Mouse (Mus musculus): Measurements from ENCODE around the gene Ptprn2.

Ptprn2 gene

GRCm38 (mm10) chr12:117054925-117055570 is 569.5 kb downstream of the Ptprn2 start:
- DNase-seq (ENCODE audit: low spot score), result no peak

DNA sequence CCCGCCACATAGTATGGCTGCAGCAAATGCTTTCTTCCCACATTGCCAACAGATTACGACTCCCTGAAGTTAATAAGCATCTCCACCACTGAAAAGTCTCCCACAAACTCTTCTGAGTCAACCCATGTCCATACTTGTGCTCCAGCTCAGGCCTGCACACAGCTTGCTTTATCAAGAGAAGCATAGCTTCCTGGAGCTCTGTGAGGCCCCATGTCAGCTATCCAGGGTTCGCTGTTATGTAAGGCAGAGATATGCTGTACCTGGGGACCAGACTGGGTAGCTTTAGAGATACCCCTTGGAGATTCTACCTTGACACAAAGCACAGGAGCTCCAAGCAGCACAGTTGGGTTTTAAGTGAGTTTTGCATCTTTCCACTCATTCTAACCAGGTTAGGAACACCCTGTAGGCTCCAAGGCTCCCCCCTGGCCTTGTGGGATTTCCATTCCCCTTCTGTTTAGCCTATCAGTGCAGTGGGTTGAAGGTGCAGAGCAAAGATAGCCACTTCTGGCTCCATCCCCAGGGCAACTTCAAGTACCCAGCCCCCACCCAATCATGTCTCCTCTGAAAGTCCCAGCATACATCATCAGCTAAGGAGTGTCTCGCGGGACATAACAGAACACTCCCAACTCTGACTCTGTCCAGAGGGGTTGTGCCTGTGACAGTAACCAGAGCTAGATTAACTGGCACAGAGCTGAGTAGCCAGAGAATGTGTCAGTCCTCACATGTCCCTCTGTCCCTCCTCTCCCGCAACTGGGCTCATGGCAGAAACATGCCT is 572.9 kb downstream of the Ptprn2 start:
- DNase-seq (ENCODE audit: low spot score), result no peak

DNA sequence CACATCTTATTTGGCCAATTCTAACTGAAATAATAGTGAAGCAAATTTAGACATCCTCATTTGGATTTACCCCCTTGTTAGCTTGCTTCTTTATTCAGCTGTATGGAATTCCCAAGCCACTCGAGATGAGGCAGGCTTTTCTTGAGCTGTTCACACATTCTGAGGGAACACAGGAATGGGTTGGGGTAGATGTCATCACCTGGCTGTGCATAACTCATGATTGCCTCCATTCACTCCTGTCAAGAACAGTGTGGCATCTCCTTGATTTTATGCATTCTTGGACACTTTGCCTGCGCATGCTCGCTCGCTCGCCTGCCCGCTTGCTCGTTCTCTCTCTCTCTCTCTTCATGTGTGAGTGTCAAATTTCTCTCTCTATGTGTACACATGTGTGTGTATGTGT is 573.5 kb downstream of the Ptprn2 start:
- DNase-seq (ENCODE audit: low spot score), result no peak

- no peak for DNase-seq (ENCODE audit: low spot score)
Measured at GRCm38 (mm10) chr12:117077664-117078063, 592.1 kb downstream of the Ptprn2 start.

- DNase-seq (ENCODE audit: low spot score), result no peak
Measured at GRCm38 (mm10) chr12:117078945-117079344, 593.4 kb downstream of the Ptprn2 start.

DNA sequence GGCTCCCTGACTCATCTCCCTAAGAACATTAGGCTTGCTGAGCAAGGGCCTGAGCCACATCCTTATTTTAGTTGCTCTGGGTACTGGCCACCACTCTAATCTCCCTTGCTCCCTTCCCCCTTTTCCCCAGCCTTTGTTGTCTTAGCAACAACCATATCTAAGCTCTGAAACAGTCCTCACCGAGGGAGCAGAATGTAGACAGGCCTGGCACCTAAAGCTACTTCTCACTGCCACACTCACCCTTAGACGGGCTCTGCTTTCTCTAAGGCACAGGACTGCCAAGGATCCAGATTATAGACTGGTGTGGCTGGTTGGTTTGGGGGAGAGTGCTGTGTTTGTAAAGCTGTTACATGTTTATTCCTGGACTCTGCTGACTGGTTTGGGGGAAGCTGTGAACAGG is 594.2 kb downstream of the Ptprn2 start:
- DNase-seq (ENCODE audit: low spot score), result no peak

DNA sequence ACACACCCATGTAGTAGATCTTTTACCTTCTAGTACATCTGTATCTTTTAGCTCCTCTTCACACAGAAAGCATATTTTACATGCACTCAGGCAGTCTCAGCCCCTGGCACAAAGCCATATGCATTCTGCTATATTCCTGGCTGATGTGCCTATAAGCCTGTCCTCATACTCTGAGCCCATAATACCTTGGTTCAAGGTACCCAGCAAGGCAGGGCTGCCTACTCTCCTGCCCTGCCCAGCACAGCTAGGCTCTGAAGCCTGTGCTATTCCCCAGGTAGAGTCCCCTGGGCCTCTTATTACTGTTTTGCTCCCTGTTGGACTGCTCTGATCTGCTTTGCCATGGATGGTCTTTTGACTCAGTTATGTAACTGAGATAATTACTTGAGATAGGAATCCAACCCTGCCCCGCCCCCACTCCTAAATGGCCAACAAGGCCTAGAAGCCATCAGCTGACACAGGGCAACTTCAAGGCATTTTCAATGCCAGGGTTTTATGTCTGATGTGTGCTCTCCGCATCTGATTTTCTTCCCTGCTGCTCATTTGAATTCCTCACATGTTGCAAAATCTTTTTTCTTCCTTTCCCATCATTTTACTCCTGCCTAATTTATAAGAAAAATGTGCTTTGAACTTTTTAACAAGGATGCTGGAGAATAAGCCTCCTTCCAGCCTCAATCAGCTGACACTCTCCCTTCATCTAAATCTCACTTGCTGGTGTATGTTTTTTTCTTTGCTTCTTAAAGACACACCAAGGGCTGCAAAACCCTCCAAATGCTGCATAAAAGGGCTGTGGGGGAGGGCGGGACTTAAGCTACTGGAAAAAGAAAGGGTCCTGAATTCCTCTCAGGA is 598.6 kb downstream of the Ptprn2 start:
- no peak for DNase-seq (ENCODE audit: low spot score)

- no peak for DNase-seq (ENCODE audit: low spot score)
Measured at GRCm38 (mm10) chr12:117084702-117085409, 599.3 kb downstream of the Ptprn2 start.

- no peak for DNase-seq (ENCODE audit: low spot score)
Measured at GRCm38 (mm10) chr12:117085661-117086335, 600.3 kb downstream of the Ptprn2 start.

DNA sequence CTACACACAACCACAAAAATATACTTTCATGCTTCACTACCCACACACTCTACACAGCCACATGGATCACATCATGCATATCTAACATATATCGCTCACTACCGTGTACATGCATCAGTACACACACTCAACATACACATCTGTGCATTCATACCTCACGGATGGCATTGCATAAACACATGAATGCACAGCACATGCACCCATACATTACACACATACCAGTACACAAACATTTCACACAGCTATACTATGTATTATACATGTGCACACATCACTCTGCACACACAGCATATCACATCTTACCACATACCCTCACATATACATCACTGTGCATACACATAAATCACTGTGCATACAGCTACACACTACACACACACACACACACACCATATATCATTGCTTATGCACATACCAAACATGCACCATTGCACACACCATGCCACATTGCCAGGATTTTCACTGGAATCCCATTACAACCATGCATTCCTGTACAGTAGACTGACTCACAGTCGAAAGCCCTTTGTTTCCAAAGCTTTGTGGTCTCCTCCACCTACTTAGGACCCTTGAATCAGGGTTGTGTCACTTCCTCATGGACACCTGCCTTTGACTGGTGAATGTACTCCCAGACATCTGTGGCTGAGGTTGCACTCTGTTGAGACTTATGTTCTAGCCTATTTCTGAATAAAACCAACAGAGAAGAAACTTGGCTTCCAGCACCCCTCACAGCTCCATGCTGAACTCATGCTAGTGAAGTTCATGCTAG is 607.0 kb downstream of the Ptprn2 start:
- no peak for DNase-seq (ENCODE audit: low spot score)

GRCm38 (mm10) chr12:117095941-117096340 is 610.4 kb downstream of the Ptprn2 start:
- DNase-seq (ENCODE audit: low spot score), result no peak

DNA sequence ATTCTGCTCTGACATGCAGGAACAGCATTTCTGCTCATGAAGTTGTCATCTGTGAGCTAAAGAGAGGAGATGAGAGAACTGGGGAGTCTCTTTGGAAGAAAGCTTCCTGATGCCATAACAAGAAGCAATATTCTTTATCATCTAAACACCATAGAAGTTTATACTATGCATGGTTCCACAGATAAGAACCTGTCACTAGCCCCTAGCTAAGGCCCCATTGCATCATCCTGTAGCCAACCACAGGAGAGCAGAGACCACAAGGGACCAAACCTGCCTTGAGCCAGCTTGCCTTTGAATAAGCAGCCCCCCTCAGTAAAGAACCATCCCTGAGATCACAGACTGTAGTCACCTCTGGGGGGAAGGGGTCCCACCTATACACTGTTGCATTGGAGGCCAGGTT is 612.8 kb downstream of the Ptprn2 start:
- no peak for DNase-seq (ENCODE audit: low spot score)

- DNase-seq (ENCODE audit: low spot score), result no peak
Measured at GRCm38 (mm10) chr12:117106696-117107095, 621.2 kb downstream of the Ptprn2 start.

GRCm38 (mm10) chr12:117107143-117107616 is 621.7 kb downstream of the Ptprn2 start:
- no peak for DNase-seq (ENCODE audit: low spot score)

DNA sequence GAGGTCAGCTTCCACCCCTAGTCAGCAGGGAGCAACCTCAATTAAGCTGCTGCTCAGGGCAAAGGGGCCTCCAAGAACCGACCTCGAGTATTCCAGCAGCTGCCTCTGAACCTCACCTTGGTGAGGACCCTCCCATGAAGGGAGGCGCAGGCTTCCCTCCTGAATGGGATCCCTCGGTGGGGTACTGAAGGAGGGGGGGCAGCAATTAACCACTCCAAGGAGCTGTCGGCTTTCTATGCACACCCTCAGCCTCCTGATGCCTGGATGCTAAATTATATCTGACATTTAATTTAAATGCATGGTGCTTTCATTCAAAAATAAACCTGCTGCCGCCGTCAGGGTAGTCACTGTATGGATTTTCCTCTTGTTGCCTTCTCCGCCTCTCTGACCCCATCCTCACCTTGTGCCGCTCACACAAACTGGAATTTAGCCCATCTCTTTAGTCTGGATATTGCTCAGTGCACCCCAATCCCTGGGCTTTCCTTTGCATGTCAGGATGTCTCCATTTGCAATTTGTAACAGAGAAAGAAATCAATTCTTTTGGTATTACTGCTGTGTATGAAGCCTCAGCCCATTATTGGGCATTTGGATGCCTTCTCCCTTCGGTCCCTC is 629.8 kb downstream of the Ptprn2 start:
- DNase-seq (ENCODE audit: low spot score), result no peak

DNA sequence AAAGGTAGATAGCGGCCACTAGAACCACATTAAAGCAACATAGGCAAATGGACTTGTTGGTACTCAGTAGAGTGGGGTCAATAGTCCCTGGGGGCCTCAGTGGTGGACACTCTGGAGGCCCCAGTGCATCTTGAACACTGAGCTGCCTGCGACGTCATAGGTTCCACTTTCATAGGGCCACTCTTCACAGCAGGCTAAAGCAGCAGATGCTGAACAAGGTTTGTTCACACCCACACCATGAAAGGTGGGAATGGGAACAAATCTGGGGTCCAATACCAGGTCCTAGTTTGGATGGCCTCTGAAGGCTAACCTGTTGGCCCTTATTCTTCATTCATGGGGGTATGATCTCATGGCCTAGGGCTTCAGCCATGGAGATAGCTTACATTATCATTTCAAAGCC is 641.6 kb downstream of the Ptprn2 start:
- no peak for DNase-seq (ENCODE audit: low spot score)

- no peak for DNase-seq (ENCODE audit: low spot score)
Measured at GRCm38 (mm10) chr12:117127485-117127884, 642.0 kb downstream of the Ptprn2 start.

DNA sequence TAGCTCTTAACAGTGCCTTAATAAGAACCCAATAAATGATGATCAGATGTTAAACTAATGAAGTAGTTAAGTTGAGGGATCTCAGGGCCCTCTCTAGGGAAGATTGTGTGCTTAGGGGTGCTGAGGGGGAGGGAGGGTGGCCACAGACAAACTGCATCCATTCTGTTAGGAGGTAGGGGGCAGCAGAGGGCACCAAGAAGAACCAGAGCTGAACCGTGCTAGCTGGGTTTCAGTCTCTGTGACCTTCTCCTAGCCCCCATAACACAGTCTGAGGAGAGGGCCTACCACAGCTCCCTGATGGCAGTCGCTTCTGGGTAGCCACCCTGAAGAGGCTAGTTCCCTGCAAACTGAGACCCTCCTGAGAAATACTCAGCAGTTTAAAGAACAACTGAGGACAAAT is 646.6 kb downstream of the Ptprn2 start:
- DNase-seq (ENCODE audit: low spot score), result peak; percentile 8

- DNase-seq (ENCODE audit: low spot score), result no peak
Measured at GRCm38 (mm10) chr12:117135205-117135604, 649.7 kb downstream of the Ptprn2 start.

DNA sequence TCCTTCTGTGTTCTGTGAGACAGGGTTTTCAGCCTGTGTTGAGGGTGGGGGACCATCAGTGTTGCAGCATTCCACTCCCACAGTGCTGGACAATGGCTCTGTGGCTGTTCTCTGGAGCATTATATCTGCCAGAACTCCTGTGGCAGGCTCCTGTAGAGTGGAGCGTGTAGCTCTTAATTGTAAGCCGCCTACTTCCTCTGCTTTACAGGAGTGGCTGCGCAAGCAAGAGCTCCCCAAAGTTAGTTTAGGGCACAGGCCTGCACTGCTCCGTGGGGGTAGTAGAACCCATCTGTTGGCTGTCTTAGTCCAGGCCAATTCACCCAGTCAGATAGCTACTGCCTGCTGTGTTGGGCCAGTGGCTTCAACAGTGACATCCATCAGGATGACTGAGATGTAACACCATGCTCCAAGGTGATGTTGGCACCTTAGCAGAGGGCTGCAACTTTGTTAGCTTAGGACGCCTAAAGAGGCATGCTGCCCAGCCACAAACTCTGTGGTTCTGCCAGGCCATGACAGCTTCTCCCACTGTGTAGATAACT is 651.0 kb downstream of the Ptprn2 start:
- no peak for DNase-seq (ENCODE audit: low spot score)
